In genomic region chr9:120273083-120273482, GRCm38 (mm10) we compare ENCODE assay signal across 16 mouse cellular contexts. TPM values are rescaled to one million over a fixed set of nuclear protein-coding genes. Genes with fewer than 3 reads are reported as not detected.
DNase-seq lines count a peak whose midpoint lies in the region; ATAC-seq lines count a peak whose summit lies in the region.
"Had no signal": no experiment of that assay in that cellular context is flagged by ENCODE, and none has a peak within 500 bp of the region (broad histone marks: within the 10 kb centered on the region; RNA-seq: fewer than 3 reads in every experiment).

No protein-coding gene starts in this region.

- peak; percentile 69 to 84 for DNase-seq in heart, adult 18-20 months
- DNase-seq in heart, embryonic 10.5 days (ENCODE audit: low spot score) = no peak
- peak; percentile 81 for DNase-seq in NIH3T3 (ENCODE audit: low read depth)
- peak; percentile 77 for DNase-seq in heart, adult 8-10 months (ENCODE audit: low spot score)
- DNase-seq in kidney, postnatal 25 days = peak; percentile 65 to 73
- DNase-seq: cerebellum, adult 8-10 months; layer of hippocampus, adult 9-11 months; left cerebral cortex, postnatal 4 days; right cerebral cortex, adult 18-20 months; thymus, adult 2 months had no signal

- no peak overlapping the region for H3K27ac ChIP-seq in heart, embryonic 10.5 days
- no peak overlapping the region for H3K27ac ChIP-seq in hindbrain, embryonic 12.5 days
- H3K27ac ChIP-seq: embryonic facial prominence, embryonic 10.5 days; liver, embryonic 14.5 days; macrophage; neural tube, embryonic 15.5 days had no signal

- H3K9me3 ChIP-seq in heart, embryonic 10.5 days = no peaks in the 10 kb centered on the region
- H3K9me3 ChIP-seq in hindbrain, embryonic 12.5 days (replicated peaks) = no peaks in the 10 kb centered on the region
- H3K9me3 ChIP-seq: embryonic facial prominence, embryonic 10.5 days; neural tube, embryonic 15.5 days had no signal

- no peaks in the 10 kb centered on the region for H3K4me1 ChIP-seq in heart, embryonic 10.5 days
- no peaks in the 10 kb centered on the region for H3K4me1 ChIP-seq in hindbrain, embryonic 12.5 days
- H3K4me1 ChIP-seq: neural tube, embryonic 15.5 days had no signal

- 69% methylated on average over 8 of the region's 8 CpGs for WGBS in heart, embryonic 10.5 days
- WGBS in hindbrain, embryonic 12.5 days = 80% methylated on average over 8 of the region's 8 CpGs

- H3K36me3 ChIP-seq in heart, embryonic 10.5 days = no peaks in the 10 kb centered on the region
- H3K36me3 ChIP-seq in hindbrain, embryonic 12.5 days = no peaks in the 10 kb centered on the region
- H3K36me3 ChIP-seq: embryonic facial prominence, embryonic 10.5 days; neural tube, embryonic 15.5 days had no signal

- no peaks in the 10 kb centered on the region for H3K27me3 ChIP-seq in heart, embryonic 10.5 days (ENCODE audit: insufficient read depth, poor library complexity, severe bottlenecking)
- H3K27me3 ChIP-seq in hindbrain, embryonic 12.5 days = no peaks in the 10 kb centered on the region
- H3K27me3 ChIP-seq: neural tube, embryonic 15.5 days had no signal

- no peak for ATAC-seq in hindbrain, embryonic 12.5 days (ENCODE audit: low FRiP score)
- ATAC-seq in megakaryocyte progenitor cell, adult 5-6 weeks (replicated peaks; ENCODE audit: poor library complexity) = no peak

- no peak overlapping the region for H3K9ac ChIP-seq in hindbrain, embryonic 12.5 days
- H3K9ac ChIP-seq: liver, embryonic 14.5 days; neural tube, embryonic 15.5 days had no signal

- H3K4me2 ChIP-seq in hindbrain, embryonic 12.5 days (replicated peaks) = no peak overlapping the region
- H3K4me2 ChIP-seq: neural tube, embryonic 15.5 days had no signal

- H3K4me3 ChIP-seq in heart, embryonic 10.5 days = no peak overlapping the region
- H3K4me3 ChIP-seq in hindbrain, embryonic 12.5 days = no peak overlapping the region
- H3K4me3 ChIP-seq: embryonic facial prominence, embryonic 10.5 days; neural tube, embryonic 15.5 days had no signal

RNA-seq across cellular contexts. Expression of gene Myrip, which starts 28.2 kb away (rescaled TPM):
- total RNA-seq in heart, adult 18-20 months (2021) = 1 to 10 TPM; 6.8 to 9.5 TPM
- polyA plus RNA-seq in heart, embryonic 10.5 days (2016; fragmentation: Nextera tagmentation; extraction: Ambion mirVana) = 0.15 and 0.21 TPM in 2 replicates
- 1 to 10 TPM; 5.1 to 6.9 (median 6.3) TPM for total RNA-seq in heart, adult 8-10 months (2022)
- 1.8 and 2.9 TPM in 2 replicates for polyA plus RNA-seq in hindbrain, embryonic 12.5 days (2016; fragmentation: Nextera tagmentation; extraction: Ambion mirVana)
- 0.35 TPM in 1 of 2 replicates, not detected in the other for total RNA-seq in megakaryocyte progenitor cell, adult 5-6 weeks (2015)
- 0.30 TPM in 1 of 2 replicates, not detected in the other for total RNA-seq in megakaryocyte progenitor cell, adult 5-6 weeks (2017)
- polyA plus RNA-seq: macrophage had no signal

Comparison
In these comparisons a context has a peak if more than half of its experiments do, and no peak if none do; other contexts are left out.
1. RNA of gene Myrip, which starts 28.2 kb away (total RNA-seq): 6.8 to 9.5 TPM in heart, adult 18-20 months and 5.1 to 6.9 TPM in heart, adult 8-10 months; 0.30 to 0.35 TPM in megakaryocyte progenitor cell, adult 5-6 weeks; every median in the first group is over 4 times any median in the second.